Mouse (Mus musculus) intestine, embryonic 14.5 days (tissue): ENCODE measurements around the gene Slco1c1. TPM values are rescaled to one million over a fixed set of nuclear protein-coding genes. Genes with fewer than 3 reads are reported as not detected.

Source experiments
- ATAC-seq: fragments of 200-750 bp; cut with Nextera tagmentation; replicated peaks from 2 replicates; pipeline ENCODE4 v1.8.0; 2017; ENCODE audit warnings: low read depth, moderate number of reproducible peaks, moderate TSS enrichment, moderate library complexity; ENCODE audit not compliant: low FRiP score, low TSS enrichment
- DNase-seq: peaks from one replicate; pipeline ENCODE4 v3.0.0-alpha.2; 2018; ENCODE audit warnings: low spot score
- H3K27ac ChIP-seq: fragments of 300-500 bp; sonication (generic); 2 replicates; pipeline ENCODE4 v1.5.1; 2014; ENCODE audit warnings: low read depth, mild to moderate bottlenecking, control low read depth
- H3K27me3 ChIP-seq: fragments of 300-500 bp; sonication (generic); replicated peaks from 2 replicates; pipeline ENCODE4 v1.6.1; 2014; ENCODE audit warnings: low read length, control low read depth; ENCODE audit not compliant: control insufficient read depth, insufficient read depth
- H3K36me3 ChIP-seq: fragments of 300-500 bp; sonication (generic); 2 replicates; pipeline ENCODE4 v1.6.1; 2014; ENCODE audit warnings: low read length, control low read depth; ENCODE audit not compliant: control insufficient read depth, insufficient read depth
- H3K4me1 ChIP-seq: fragments of 300-500 bp; sonication (generic); replicated peaks from 2 replicates; pipeline ENCODE4 v1.6.1; 2014; ENCODE audit warnings: low read length, control low read depth, mixed read lengths; ENCODE audit not compliant: control insufficient read depth, insufficient read depth
- H3K4me2 ChIP-seq: fragments of 300-500 bp; sonication (generic); 2 replicates; pipeline ENCODE4 v1.6.1; 2014; ENCODE audit warnings: low read length
- H3K4me3 ChIP-seq: fragments of 300-500 bp; sonication (generic); 2 replicates; pipeline ENCODE4 v1.5.1; 2014; ENCODE audit warnings: low read depth, low read length, control low read depth, mixed read lengths
- H3K9ac ChIP-seq: fragments of 300-500 bp; sonication (generic); 2 replicates; pipeline ENCODE4 v1.6.1; 2014; ENCODE audit warnings: mild to moderate bottlenecking, low read length
- H3K9me3 ChIP-seq: fragments of 300-500 bp; sonication (generic); 2 replicates; pipeline ENCODE4 v1.6.1; 2016; ENCODE audit warnings: low read length, control low read depth; ENCODE audit not compliant: control insufficient read depth
- WGBS: fragments of 180-500 bp; shearing (Covaris S2); extraction: QIAGEN DNeasy Blood & Tissue Kit; methylation state at CpG from one replicate; pipeline ENCODE4 v1.1.7; 2014; 5-methylcytosine and 5-hydroxymethylcytosine counted together
- polyA plus RNA-seq: library from polyadenylated mRNA; unstranded; fragments of >200 nt; fragmentation: Nextera tagmentation; extraction: Ambion mirVana; gene quantifications from 2 replicates; pipeline ENCODE4 v1.2.1, GENCODE M21; 2014

Slco1c1 gene
- polyA plus RNA-seq, result 0.12 and 0.16 TPM in 2 replicates

DNA sequence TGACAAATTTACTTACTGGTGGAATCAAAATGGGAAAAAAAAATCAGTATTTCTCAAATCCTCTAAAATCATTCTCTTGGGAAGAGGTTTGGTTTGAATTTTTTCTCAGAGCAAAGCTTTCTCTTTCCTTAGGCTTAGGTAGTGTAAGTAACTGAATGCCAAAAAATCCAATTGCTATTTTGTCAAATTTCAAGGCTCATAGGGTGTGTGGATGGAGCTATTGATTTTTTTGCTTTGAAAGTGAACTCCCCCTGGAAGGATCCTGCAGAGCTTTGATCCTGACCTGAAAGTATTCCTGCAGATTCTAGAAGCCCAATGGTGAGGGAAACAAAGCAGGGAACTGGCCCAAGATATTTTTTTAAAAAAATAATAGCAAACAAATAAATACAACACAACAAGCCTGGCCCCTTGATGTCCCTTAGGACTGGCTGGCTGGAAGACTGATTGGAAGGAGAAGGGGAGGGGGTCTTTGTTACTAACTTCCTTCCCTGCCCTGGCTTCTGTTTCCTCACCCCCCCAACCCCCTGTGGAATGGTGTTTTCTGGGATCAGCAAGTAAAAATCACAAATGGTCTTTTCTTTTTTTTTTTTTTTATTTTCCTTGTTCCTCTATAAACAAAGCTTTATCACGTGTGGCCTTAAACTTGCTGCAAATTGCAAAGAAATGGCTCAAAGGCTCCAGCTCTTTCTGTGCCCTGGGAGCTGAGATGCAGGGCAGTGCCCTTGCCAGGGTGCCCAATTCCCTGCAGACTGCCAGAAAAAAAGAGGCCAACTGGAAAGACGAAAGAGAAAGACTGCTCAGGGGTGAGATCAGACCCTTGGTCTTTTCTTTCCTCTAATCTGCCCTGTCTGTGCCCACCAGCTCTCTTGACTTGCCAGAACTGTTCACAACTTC is at the start of gene Slco1c1:
Gene Slco1c1 (plus strand): TSS at position 622 of the 894 bp plus-strand sequence.
- H3K4me3 ChIP-seq, result no peak within 1 kb of the TSS
- no peaks in the 10 kb centered on the region for H3K36me3 ChIP-seq
- H3K4me2 ChIP-seq, result no peak within 1 kb of the TSS
- 52% methylated on average over 2 of the region's 2 CpGs for WGBS
- no peaks in the 10 kb centered on the region for H3K27me3 ChIP-seq
- H3K9ac ChIP-seq, result no peak within 1 kb of the TSS
- ATAC-seq (no peak), DNase-seq (no peak)
- no peaks in the 10 kb centered on the region for H3K9me3 ChIP-seq
- no peaks in the 10 kb centered on the region for H3K4me1 ChIP-seq
- H3K27ac ChIP-seq, result no peak within 1 kb of the TSS

DNA sequence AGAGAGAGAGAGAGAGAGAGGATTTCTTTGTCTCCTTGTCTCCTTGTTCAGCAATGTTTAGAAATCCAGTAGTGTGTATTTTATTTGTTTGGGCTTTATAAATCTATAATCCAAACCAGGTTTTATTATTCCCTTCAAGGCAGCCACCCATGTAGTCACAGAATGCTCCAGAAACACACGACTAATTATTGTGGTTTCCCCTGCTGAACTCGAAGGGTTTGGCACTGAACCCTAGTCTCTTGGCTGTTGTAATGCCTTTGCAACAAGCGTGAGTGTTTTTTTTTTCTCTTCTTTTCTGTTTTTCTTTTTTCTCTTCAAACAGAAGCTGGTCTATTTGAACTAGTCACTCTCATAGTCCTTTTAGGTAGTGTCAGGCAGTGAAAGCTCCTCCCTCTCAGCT is 49.5 kb upstream of the Slco1c1 start:
- no peak for DNase-seq
- Histone ChIP-seq H3K4me3 (no peak overlapping the region), H3K4me1 (no peaks in the 10 kb centered on the region), H3K4me2 (no peak overlapping the region), H3K36me3 (peaks cover 36% of the 10 kb centered on the region), H3K9me3 (peaks cover 6% of the 10 kb centered on the region), H3K27me3 (no peaks in the 10 kb centered on the region), H3K27ac (no peak overlapping the region), H3K9ac (no peak overlapping the region)
- 62% methylated on average over 3 of the region's 3 CpGs for WGBS
- ATAC-seq, result no peak

DNA sequence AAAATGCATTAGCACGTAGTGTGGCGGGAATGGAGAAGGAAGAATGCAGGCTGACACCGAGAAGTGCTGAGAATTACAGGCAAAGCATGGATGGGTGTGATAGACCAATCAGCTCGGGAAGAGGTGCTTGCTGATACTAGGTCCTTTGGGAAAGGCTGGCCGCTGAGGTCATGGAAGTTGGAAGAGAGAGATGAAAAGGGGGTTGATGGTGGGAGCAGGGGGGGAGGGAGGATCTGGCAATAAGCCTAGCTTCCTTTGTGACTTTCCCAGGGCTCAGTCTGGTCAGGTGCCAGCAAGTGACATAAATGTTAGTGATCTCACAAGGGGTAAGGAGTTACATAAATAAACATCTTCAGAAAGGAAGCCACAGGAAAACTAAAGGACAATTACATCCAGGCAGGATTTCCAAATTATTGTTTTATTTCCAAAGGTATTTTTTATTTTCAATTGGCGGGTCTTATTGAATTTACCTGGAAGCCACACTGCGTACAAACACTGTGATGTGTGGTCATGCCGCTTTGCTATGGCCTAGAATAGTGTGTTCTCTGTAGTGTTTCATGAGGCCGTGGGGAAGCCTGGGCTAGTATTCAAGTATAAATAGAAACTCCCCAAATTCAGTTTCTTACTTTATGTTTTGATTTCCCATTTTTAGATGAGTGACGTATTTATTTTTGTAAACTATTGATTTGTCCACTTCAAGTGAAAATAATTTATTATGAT is 38.7 kb upstream of the Slco1c1 start:
- WGBS, result 60% methylated on average over 10 of the region's 10 CpGs
- ATAC-seq, result no peak

DNA sequence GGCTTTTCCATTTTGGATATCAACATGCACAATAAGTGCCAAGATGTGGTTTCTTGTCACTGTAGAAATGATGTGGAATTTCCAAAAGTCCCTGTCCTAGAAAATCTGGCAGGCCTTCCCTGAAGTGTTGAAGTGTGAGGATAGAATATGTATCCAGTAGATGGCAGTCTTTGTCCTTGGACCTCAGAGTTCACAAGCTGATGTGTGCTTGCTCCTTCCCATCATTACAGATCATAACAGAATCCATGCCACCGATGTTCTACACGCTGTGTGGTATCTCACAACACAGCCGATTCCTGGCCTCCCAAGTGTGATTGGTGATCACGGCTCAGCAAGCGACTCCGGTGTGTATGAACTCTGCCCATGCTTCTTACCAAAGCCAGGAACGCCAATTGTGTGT is 36.9 kb upstream of the Slco1c1 start:
- WGBS, result 72% methylated on average over 7 of the region's 7 CpGs
- Histone ChIP-seq H3K4me3 (no peak overlapping the region), H3K27ac (no peak overlapping the region), H3K9me3 (no peaks in the 10 kb centered on the region), H3K4me2 (no peak overlapping the region), H3K36me3 (peaks cover 47% of the 10 kb centered on the region), H3K27me3 (no peaks in the 10 kb centered on the region), H3K4me1 (peaks cover 4% of the 10 kb centered on the region; the same call in 1 of the 2 replicates), H3K9ac (no peak overlapping the region)
- ATAC-seq (no peak), DNase-seq (no peak)

More for the DNA sequence above, 38.7 kb upstream of the Slco1c1 start:
- no peak overlapping the region for H3K4me2 ChIP-seq
- H3K9ac ChIP-seq, result no peak overlapping the region
- no peak overlapping the region for H3K4me3 ChIP-seq
- H3K4me1 ChIP-seq, result peaks cover 4% of the 10 kb centered on the region; the same call in 1 of the 2 replicates
- H3K27me3 ChIP-seq, result no peaks in the 10 kb centered on the region
- DNase-seq, result no peak
- no peak overlapping the region for H3K27ac ChIP-seq
- peaks cover 51% of the 10 kb centered on the region for H3K36me3 ChIP-seq
- no peaks in the 10 kb centered on the region for H3K9me3 ChIP-seq

DNA sequence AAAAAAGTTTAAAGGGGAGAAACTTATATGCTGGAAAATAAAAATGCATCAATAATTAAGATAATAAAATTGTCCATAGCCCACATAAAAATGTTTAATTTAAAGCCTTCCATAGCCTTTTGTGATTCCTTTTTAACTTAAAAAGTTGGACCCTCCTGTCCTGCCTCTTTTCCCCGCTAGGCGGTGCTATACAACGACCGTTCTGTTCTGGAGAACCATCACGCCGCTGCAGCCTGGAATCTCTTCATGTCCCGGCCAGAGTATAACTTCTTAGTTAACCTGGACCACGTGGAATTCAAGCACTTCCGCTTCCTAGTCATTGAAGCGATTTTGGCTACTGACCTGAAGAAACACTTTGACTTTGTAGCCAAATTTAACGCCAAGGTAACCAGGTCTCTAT is 35.5 kb upstream of the Slco1c1 start:
- WGBS, result 19% methylated on average over 11 of the region's 11 CpGs
- Histone ChIP-seq H3K9me3 (no peaks in the 10 kb centered on the region), H3K4me3 (no peak overlapping the region), H3K36me3 (peaks cover 57% of the 10 kb centered on the region), H3K27me3 (no peaks in the 10 kb centered on the region), H3K4me2 (no peak overlapping the region), H3K9ac (no peak overlapping the region), H3K27ac (no peak overlapping the region), H3K4me1 (peaks cover 4% of the 10 kb centered on the region; the same call in 1 of the 2 replicates)
- DNase-seq, result peak; percentile 68
- no peak for ATAC-seq

DNA sequence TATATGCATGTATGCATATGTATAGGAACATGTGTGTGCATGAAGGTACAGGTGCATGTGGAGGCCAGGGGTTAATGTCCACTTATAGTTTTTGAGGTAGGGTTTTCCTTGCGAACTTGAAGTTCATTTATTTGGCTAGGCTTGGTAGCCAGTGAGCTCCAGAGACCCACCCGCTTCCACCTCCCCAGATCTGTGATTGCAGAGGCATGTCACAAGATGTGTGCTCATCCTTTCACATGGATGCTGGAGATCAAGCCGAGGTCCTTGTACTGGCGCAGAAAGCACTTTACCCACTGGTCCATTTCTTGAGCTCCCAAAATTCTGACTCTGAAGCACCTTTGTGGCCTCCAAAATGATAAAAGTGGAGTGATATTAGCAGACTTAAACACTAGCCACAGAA is 29.3 kb upstream of the Slco1c1 start:
- WGBS, result 86% methylated on average over 4 of the region's 4 CpGs
- Histone ChIP-seq H3K9me3 (no peaks in the 10 kb centered on the region), H3K36me3 (peaks cover 59% of the 10 kb centered on the region), H3K4me1 (no peaks in the 10 kb centered on the region), H3K27ac (no peak overlapping the region), H3K4me3 (no peak overlapping the region), H3K27me3 (no peaks in the 10 kb centered on the region), H3K4me2 (no peak overlapping the region), H3K9ac (no peak overlapping the region)
- DNase-seq (no peak), ATAC-seq (no peak)

DNA sequence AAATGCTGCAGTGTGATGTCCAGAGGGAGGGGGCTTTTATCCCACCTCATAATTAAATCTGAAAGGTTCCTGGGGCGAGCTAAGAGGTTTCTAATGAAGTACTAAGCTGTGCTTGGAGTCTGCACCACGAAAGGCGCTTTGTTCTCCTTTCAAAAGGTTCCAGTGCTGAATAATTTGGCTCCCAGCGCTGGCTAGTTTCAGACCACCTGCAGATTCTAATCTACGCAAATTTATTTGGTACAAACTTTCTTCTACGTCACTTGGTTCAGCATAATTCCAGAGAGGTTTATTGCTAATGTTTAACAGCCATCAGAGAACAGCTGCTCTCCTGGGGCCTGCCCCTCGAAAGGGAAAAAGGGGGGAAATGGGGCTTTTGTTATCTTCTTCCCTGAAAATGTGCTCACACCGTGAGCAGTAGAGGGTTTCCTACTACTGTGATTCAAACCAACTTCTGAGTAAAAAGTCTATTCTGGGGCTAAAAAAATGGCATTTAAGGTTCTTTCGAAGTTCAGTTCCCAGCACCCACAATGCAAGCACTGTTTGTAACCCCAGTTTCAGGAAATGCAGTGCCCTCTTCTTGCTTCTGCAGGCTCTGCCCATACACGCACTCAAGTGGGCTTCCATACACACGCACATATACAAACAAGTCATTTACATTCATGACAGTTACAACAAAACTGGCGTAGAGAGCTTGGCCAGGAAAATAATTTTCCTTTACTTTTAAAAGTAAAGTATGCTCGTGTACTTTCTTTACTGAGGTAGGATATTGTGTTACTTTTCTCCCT is 28.3 kb upstream of the Slco1c1 start:
- H3K4me1 ChIP-seq, result no peaks in the 10 kb centered on the region
- no peak for DNase-seq
- H3K27ac ChIP-seq, result no peak overlapping the region
- ATAC-seq, result no peak
- no peak overlapping the region for H3K9ac ChIP-seq
- no peak overlapping the region for H3K4me2 ChIP-seq
- H3K36me3 ChIP-seq, result peaks cover 53% of the 10 kb centered on the region
- no peaks in the 10 kb centered on the region for H3K9me3 ChIP-seq
- 41% methylated on average over 13 of the region's 13 CpGs for WGBS
- H3K27me3 ChIP-seq, result no peaks in the 10 kb centered on the region
- no peak overlapping the region for H3K4me3 ChIP-seq

DNA sequence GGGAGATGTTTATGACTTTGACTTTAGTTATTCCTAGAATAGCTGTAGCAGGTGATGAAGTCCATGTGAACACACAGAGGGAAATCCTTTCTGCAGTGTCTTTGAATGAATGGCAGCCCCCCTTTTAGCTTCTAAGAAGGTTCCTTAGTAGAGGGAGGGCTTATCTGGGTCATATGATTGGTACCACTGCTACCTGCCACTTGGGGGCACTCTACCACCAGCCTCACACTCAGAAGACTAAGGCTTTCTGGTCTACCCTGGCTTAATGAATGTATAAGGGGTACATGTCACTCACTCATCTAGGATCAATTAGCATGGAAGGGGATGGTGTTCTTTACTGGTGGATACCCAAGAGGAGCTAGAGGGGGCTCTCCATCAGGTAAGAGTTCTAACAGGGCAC is 24.7 kb upstream of the Slco1c1 start:
- Histone ChIP-seq H3K36me3 (peaks cover 22% of the 10 kb centered on the region), H3K27ac (no peak overlapping the region), H3K9me3 (no peaks in the 10 kb centered on the region), H3K4me3 (no peak overlapping the region), H3K9ac (no peak overlapping the region), H3K4me1 (no peaks in the 10 kb centered on the region), H3K27me3 (no peaks in the 10 kb centered on the region), H3K4me2 (no peak overlapping the region)
- no peak for DNase-seq
- no peak for ATAC-seq
